Mouse (Mus musculus) hindbrain, embryonic 11.5 days (tissue): ENCODE results near the gene Ilf3. TPM values are rescaled to one million over a fixed set of nuclear protein-coding genes. Genes with fewer than 3 reads are reported as not detected.
"Not testable (repeated sequence)": the region's sequence is repeated elsewhere in the genome, so short reads cannot be mapped to it uniquely, and the experiment has no call there.

Source experiments
- ATAC-seq: fragments of 200-750 bp; cut with Nextera tagmentation; 2 replicates; pipeline ENCODE4 v1.8.0; 2017; ENCODE audit warnings: mild to moderate bottlenecking, moderate TSS enrichment, moderate library complexity; ENCODE audit not compliant: low FRiP score
- DNase-seq: peaks from one replicate; pipeline ENCODE4 v3.0.0-alpha.2; 2015; ENCODE audit warnings: low spot score
- H3K27ac ChIP-seq: fragments of 300-500 bp; sonication (generic); 2 replicates; pipeline ENCODE4 v1.5.1; 2014; ENCODE audit warnings: mild to moderate bottlenecking, low read depth, low read length
- H3K27me3 ChIP-seq: fragments of 300-500 bp; sonication (generic); 2 replicates; pipeline ENCODE4 v1.6.1; 2014; ENCODE audit warnings: mild to moderate bottlenecking, low read length, moderate library complexity, mixed read lengths; ENCODE audit not compliant: control insufficient read depth, insufficient read depth
- H3K36me3 ChIP-seq: fragments of 300-500 bp; sonication (generic); 2 replicates; pipeline ENCODE4 v1.6.1; 2014; ENCODE audit warnings: mild to moderate bottlenecking, low read length, moderate library complexity, mixed read lengths; ENCODE audit not compliant: control insufficient read depth, insufficient read depth
- H3K4me1 ChIP-seq: fragments of 300-500 bp; sonication (generic); replicated peaks from 2 replicates; pipeline ENCODE4 v1.6.1; 2014; ENCODE audit warnings: low read length, mixed read lengths; ENCODE audit not compliant: control insufficient read depth, insufficient read depth
- H3K4me2 ChIP-seq: fragments of 300-500 bp; sonication (generic); replicated peaks from 2 replicates; pipeline ENCODE4 v1.6.1; 2014; ENCODE audit warnings: mild to moderate bottlenecking, low read depth, low read length
- H3K4me3 ChIP-seq: fragments of 300-500 bp; sonication (generic); 2 replicates; pipeline ENCODE4 v1.5.1; 2014; ENCODE audit warnings: low read depth, low read length
- H3K9ac ChIP-seq: fragments of 300-500 bp; sonication (generic); 2 replicates; pipeline ENCODE4 v1.6.1; 2014; ENCODE audit warnings: low read depth, low read length
- H3K9me3 ChIP-seq: fragments of 300-500 bp; sonication (generic); 2 replicates; pipeline ENCODE4 v1.6.1; 2016; ENCODE audit warnings: low read length; ENCODE audit not compliant: control insufficient read depth
- WGBS: fragments of 180-500 bp; shearing (Covaris S2); extraction: QIAGEN DNeasy Blood & Tissue Kit; methylation state at CpG from one replicate; pipeline ENCODE4 v1.1.7; 2014; 5-methylcytosine and 5-hydroxymethylcytosine counted together
- polyA plus RNA-seq: library from polyadenylated mRNA; unstranded; fragments of >200 nt; fragmentation: Nextera tagmentation; extraction: Ambion mirVana; gene quantifications from 2 replicates; pipeline ENCODE4 v1.2.1, GENCODE M21; 2014

The Ilf3 gene
- polyA plus RNA-seq = 232 and 254 TPM in 2 replicates

DNA sequence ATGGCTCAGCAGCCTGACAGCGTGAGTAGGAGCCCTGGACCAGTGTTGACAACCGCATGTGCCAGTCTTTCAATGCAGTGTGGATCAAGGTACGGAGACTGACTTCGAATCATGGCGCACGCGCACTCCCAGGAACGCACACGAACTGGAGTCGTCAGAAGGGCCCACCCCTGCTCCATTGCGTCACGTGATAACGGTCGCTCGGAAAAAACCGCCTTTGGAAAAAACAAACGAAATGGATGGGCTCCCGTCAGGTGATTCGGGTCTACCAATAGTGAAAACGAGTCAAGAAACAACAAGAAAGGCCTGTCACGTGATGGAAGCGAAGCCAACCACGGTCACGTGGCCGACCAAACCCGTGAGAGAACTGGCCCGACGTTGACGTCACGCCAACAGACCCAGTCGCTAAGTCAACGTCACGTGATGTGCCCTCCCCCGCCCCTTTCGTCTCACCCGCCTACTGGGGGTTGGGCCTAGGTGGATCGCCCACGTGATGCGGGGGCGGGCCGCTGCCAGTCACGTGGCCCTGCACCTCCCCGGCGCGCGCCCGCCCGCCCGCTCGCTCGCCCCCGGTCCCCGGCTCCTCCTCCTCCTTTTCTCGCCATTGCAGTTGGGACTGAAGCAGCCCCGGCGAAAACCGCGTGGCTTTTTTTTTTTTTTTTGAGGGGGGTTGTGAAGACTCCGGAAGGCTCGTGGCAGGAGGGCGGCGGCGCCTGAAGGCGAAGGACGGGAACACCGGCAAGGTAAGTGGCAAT, at the start of gene Ilf3:
Gene Ilf3, plus strand, starts transcription at position 515 of the 755 bp plus-strand sequence.
- WGBS = under 1% methylated on average over 59 of the region's 66 CpGs
- Histone ChIP-seq H3K27me3 (0 out of 2 replicates have a peak, but pooled peaks cover 2% of the 10 kb centered on the region), H3K4me1 (peaks cover 2% of the 10 kb centered on the region; the same call in 1 of the 2 replicates), H3K27ac (peak within 1 kb of the TSS; percentile 85), H3K4me3 (peak within 1 kb of the TSS; percentile 95), H3K36me3 (no peaks in the 10 kb centered on the region), H3K4me2 (peak within 1 kb of the TSS; percentile 76), H3K9ac (peak within 1 kb of the TSS; percentile 92), H3K9me3 (no peaks in the 10 kb centered on the region)
- ATAC-seq = peak; percentile 91
- DNase-seq = peak; percentile 100

- Histone ChIP-seq H3K9ac (no peak overlapping the region), H3K4me2 (no peak overlapping the region), H3K27ac (no peak overlapping the region), H3K36me3 (no peaks in the 10 kb centered on the region), H3K4me1 (peaks cover 5% of the 10 kb centered on the region), H3K9me3 (no peaks in the 10 kb centered on the region), H3K4me3 (no peak overlapping the region), H3K27me3 (no peaks in the 10 kb centered on the region)
- WGBS = 92% methylated on average over 6 of the region's 6 CpGs
- no peak for DNase-seq
- no peak for ATAC-seq
Observed at GRCm38 (mm10) chr9:21318792-21319191, 48.9 kb upstream of the Ilf3 start.

GRCm38 (mm10) chr9:21319503-21319902, 48.2 kb upstream of the Ilf3 start:
- WGBS = 93% methylated on average over 4 of the region's 4 CpGs
- Histone ChIP-seq H3K4me1 (peaks cover 5% of the 10 kb centered on the region), H3K27ac (no peak overlapping the region), H3K4me3 (no peak overlapping the region), H3K9me3 (no peaks in the 10 kb centered on the region), H3K36me3 (no peaks in the 10 kb centered on the region), H3K27me3 (no peaks in the 10 kb centered on the region), H3K9ac (no peak overlapping the region), H3K4me2 (no peak overlapping the region)
- no peak for ATAC-seq
- DNase-seq = no peak

DNA sequence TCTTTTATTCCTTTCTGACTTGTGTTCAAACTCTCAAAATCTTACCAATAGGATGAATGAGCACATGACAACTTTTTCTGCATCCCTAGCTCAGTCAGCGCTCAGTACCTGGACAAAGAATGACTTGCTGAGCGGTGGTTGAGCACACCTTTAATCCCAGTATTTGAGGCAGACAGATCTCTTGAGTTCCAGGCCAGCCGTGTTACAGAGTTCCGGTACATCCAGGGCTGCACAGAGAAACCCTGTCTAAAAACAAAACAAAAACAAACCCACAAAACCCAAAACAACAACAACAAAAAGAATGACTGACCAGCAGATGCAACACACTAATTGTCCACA, 47.4 kb upstream of the Ilf3 start:
- no peaks in the 10 kb centered on the region for H3K36me3 ChIP-seq
- ATAC-seq (no peak; the same call in 1 of the 2 replicates), DNase-seq (no peak)
- peak overlapping the region; percentile 78; the same call in 1 of the 2 replicates for H3K9ac ChIP-seq
- peak overlapping the region; percentile 95 for H3K4me2 ChIP-seq
- 26% methylated on average over 4 of the region's 4 CpGs for WGBS
- H3K4me3 ChIP-seq = peak overlapping the region; percentile 52
- H3K9me3 ChIP-seq = no peaks in the 10 kb centered on the region
- H3K27ac ChIP-seq = no peak overlapping the region
- peaks cover 5% of the 10 kb centered on the region for H3K4me1 ChIP-seq
- no peaks in the 10 kb centered on the region for H3K27me3 ChIP-seq

- H3K4me3 ChIP-seq = peak within 1 kb of the TSS; percentile 52
- DNase-seq (peak; percentile 97), ATAC-seq (peak; percentile 92)
- under 1% methylated on average over 52 of the region's 52 CpGs for WGBS
- H3K27me3 ChIP-seq = no peaks in the 10 kb centered on the region
- H3K4me2 ChIP-seq = peak within 1 kb of the TSS; percentile 95
- H3K9me3 ChIP-seq = no peaks in the 10 kb centered on the region
- no peaks in the 10 kb centered on the region for H3K36me3 ChIP-seq
- H3K9ac ChIP-seq = peak within 1 kb of the TSS; percentile 78
- H3K27ac ChIP-seq = 0 out of 2 replicates have a peak within 1 kb of the TSS, but pooled peaks have one; percentile 2
- peaks cover 5% of the 10 kb centered on the region for H3K4me1 ChIP-seq
Observed at GRCm38 (mm10) chr9:21320619-21321512, 46.8 kb upstream of the Ilf3 start, which contains the start of gene Slc44a2. Gene Slc44a2 (plus strand): TSS chr9:21320698.

DNA sequence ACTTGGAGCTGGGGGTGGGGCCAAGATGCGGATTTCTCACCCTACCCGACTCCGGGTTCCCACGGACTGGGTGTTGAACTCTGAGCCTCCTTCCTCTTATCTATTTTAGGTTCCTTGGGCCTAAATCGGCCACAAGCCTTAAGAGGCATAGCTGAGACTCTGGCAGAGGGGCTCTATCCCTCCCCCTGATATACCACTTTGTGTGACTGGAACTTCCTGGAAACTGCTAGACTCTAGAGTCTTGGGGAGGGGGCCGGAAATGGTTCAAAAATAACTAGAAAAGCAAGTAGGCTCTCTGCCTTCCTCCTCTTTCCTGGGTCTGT, 46.2 kb upstream of the Ilf3 start:
- Histone ChIP-seq H3K9me3 (no peaks in the 10 kb centered on the region), H3K4me2 (peak overlapping the region; percentile 95), H3K4me3 (peak overlapping the region; percentile 52), H3K27me3 (no peaks in the 10 kb centered on the region), H3K9ac (peak overlapping the region; percentile 78), H3K4me1 (peaks cover 5% of the 10 kb centered on the region), H3K27ac (no peak overlapping the region), H3K36me3 (no peaks in the 10 kb centered on the region)
- DNase-seq (peak; percentile 29), ATAC-seq (0 out of 2 replicates have a peak, but pooled peaks have one; percentile 15)
- WGBS = 17% methylated on average over 6 of the region's 6 CpGs

DNA sequence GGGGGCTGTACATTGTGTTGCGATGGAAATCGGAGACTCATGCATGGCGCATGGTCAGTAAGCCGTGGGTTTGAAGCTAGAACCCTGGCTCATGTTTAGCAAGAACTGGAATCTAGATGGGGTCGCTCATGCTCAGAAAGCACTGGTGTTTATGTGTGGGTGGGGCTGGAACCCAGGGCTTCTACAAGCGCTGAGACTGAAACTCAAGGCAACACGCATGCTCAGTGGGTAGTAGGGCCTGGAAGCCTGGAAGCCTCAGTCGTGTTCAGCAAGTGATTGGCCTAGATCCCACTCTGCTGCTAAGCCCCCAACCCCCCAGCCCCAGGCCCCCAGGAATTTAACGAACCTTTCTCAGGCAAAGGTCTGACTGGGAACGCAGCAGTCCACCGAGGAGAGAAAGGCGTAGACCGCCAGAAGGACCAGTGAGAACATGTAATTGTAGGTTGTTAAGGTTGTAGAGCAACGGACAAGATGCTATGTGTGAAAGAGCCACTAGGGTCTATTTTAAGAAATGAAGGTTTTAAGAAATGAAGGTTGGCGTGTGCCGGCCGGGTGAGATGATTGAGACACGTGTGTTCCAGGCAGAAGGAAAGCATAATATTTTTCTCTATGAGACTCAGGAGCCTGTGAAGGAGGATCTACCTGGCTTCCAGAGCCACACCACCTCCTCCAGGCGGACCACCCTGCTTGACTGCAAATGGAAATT, 45.3 kb upstream of the Ilf3 start:
- no peak for ATAC-seq
- Histone ChIP-seq H3K27me3 (no peaks in the 10 kb centered on the region), H3K4me1 (peaks cover 5% of the 10 kb centered on the region), H3K36me3 (no peaks in the 10 kb centered on the region), H3K9ac (no peak overlapping the region), H3K4me3 (no peak overlapping the region; the same call in 1 of the 2 replicates), H3K9me3 (no peaks in the 10 kb centered on the region), H3K27ac (no peak overlapping the region), H3K4me2 (peak overlapping the region; percentile 95)
- DNase-seq = no peak
- 89% methylated on average over 19 of the region's 19 CpGs for WGBS

DNA sequence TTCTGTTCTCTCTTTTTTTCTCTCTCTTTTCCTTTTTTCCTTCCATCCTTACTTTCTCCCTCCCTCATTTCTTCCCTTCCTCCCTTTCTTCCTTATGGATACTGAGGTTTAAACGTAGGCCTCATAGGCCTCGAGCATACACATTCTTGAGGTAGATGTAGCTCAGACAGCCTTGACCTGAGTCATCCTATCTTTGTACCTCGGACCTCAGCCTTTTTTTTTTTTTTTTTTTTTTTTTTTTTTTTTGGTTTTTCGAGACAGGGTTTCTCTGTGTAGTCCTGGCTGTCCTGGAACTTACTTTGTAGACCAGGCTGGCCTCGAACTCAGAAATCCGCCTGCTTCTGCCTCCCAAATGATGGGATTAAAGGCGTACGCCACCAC, 44.8 kb upstream of the Ilf3 start:
- not testable (repeated sequence) for H3K4me3 ChIP-seq, H3K27ac ChIP-seq, H3K9me3 ChIP-seq

More for the DNA sequence above, 44.8 kb upstream of the Ilf3 start:
- 94% methylated on average over 8 of the region's 8 CpGs for WGBS
- H3K27me3 ChIP-seq, H3K36me3 ChIP-seq, H3K9ac ChIP-seq, ATAC-seq, DNase-seq, H3K4me2 ChIP-seq, H3K4me1 ChIP-seq: not testable (repeated sequence)
